Mouse (Mus musculus) thymus, adult 18-20 months (tissue): ENCODE measurements at regions not wholly inside any gene's neighbourhood (a gene's known extent, or its start where the extent isn't known, plus 50 kb on each side); places are given as distances from the start of the nearest gene placed in this dataset.
"Not testable (repeated sequence)": the region's sequence is repeated elsewhere in the genome, so short reads cannot be mapped to it uniquely, and the experiment has no call there.

ENCODE experiments used
- DNase-seq, 2 experiments: peaks; one replicate each; pipeline ENCODE4 v3.0.0; 2022; ENCODE audit warnings: mixed read lengths in 2 of 2

- DNase-seq = no peak
Observed at GRCm38 (mm10) chr10:43672490-43672889, 94.4 kb downstream of the Cd24a start.

- DNase-seq = no peak
Observed at GRCm38 (mm10) chr10:43674749-43675148, 96.7 kb downstream of the Cd24a start.

GRCm38 (mm10) chr10:43675495-43675894 is 97.4 kb downstream of the Cd24a start:
- not testable (repeated sequence) for DNase-seq

- no peak for DNase-seq
Observed at GRCm38 (mm10) chr10:43676289-43676688, 98.2 kb downstream of the Cd24a start.

GRCm38 (mm10) chr10:43684247-43685033 is 106.4 kb downstream of the Cd24a start:
- no peak for DNase-seq

GRCm38 (mm10) chr10:43689161-43689913 is 111.3 kb downstream of the Cd24a start:
- no peak for DNase-seq

GRCm38 (mm10) chr10:43689914-43690316 is 111.8 kb downstream of the Cd24a start:
- DNase-seq = no peak

- no peak for DNase-seq
Observed at GRCm38 (mm10) chr10:43693974-43694373, 115.9 kb downstream of the Cd24a start.

- DNase-seq = no peak
Observed at GRCm38 (mm10) chr10:43694508-43694907, 116.4 kb downstream of the Cd24a start.

- no peak for DNase-seq
Observed at GRCm38 (mm10) chr10:43695470-43695869, 117.4 kb downstream of the Cd24a start.

GRCm38 (mm10) chr10:43697917-43698316 is 119.8 kb downstream of the Cd24a start:
- DNase-seq = no peak

- DNase-seq = no peak
Observed at GRCm38 (mm10) chr10:43700371-43701289, 122.5 kb downstream of the Cd24a start.

- no peak for DNase-seq
Observed at GRCm38 (mm10) chr10:43702895-43703294, 124.8 kb downstream of the Cd24a start.

GRCm38 (mm10) chr10:43706001-43706988 is 128.2 kb downstream of the Cd24a start:
- peak; percentile 21 to 51 for DNase-seq

- DNase-seq = no peak
Observed at GRCm38 (mm10) chr10:43707011-43707410, 128.9 kb downstream of the Cd24a start.

GRCm38 (mm10) chr10:43707821-43708373 is 129.8 kb downstream of the Cd24a start:
- no peak for DNase-seq

GRCm38 (mm10) chr10:43709278-43710033 is 131.4 kb downstream of the Cd24a start:
- no peak for DNase-seq

- DNase-seq = no peak
Observed at GRCm38 (mm10) chr10:43710186-43710885, 132.3 kb downstream of the Cd24a start.

GRCm38 (mm10) chr10:43710886-43711256 is 132.8 kb downstream of the Cd24a start:
- no peak for DNase-seq

GRCm38 (mm10) chr10:43712657-43713056 is 134.6 kb downstream of the Cd24a start:
- DNase-seq = no peak
